Mouse (Mus musculus): ENCODE data around the gene Papss2. TPM values are rescaled to one million over a fixed set of nuclear protein-coding genes. Genes with fewer than 3 reads are reported as not detected.

Gene Papss2
- total RNA-seq (2021): 1 to 10 TPM; 5.6 to 6.9 TPM
- long read RNA-seq, experiment 1, partial matches to known transcripts: 0 of 1 reads
- long read RNA-seq, experiment 1, other reads (novel, unspliced or antisense): 0 of 1 reads
- long read RNA-seq, experiment 2, partial matches to known transcripts: 1 of 3 reads
- long read RNA-seq, experiment 2, other reads (novel, unspliced or antisense): 0 of 3 reads

- DNase-seq: peak; percentile 70
Measured at GRCm38 (mm10) chr19:32595506-32596286, at the start of gene Papss2. Papss2 (plus strand) TSS chr19:32595790.

- no peak for DNase-seq
Measured at GRCm38 (mm10) chr19:32547396-32547795, 48.2 kb upstream of the Papss2 start.

GRCm38 (mm10) chr19:32548202-32548601 lies 47.4 kb upstream of the Papss2 start:
- no peak for DNase-seq

DNA sequence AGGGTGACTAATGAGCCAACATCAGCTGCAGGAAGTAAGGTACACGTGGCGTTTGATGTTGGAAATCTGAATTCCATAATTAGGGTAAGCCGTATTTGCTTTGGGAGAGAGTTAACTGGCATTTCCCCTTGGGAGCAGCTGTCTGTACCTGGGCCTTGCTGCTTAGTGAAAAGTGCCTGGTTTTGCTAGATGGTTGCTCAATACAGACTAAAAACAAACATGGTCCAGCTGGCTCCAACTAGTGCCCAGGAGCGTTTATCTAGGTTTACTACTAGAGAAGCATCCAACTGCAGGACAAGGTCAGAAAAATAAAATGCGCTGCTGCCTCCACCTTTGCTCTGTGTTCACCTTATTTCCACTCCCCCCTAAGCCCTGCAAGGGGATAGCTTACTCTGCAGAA lies 45.1 kb upstream of the Papss2 start:
- no peak for DNase-seq

- DNase-seq: no peak
Measured at GRCm38 (mm10) chr19:32551442-32551841, 44.1 kb upstream of the Papss2 start.

DNA sequence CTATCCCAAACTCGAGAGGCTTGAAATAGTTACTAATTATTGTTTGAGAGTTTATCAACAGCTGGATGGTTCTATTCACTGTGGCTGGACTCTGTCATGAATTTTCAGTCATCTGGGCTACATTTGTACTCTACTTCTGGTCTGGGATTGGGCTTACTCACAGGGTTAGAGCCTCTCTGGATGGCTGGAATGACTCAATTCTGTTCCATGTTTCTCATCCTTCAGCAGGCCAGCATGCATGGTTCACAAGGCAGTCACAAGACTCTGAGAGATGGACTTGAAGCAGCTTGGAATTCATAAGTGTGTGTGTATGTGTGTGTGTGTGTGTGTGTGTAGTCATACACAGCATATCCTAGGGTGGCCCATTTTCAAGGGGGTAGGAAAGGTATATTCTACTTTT lies 43.5 kb upstream of the Papss2 start:
- DNase-seq: no peak

DNA sequence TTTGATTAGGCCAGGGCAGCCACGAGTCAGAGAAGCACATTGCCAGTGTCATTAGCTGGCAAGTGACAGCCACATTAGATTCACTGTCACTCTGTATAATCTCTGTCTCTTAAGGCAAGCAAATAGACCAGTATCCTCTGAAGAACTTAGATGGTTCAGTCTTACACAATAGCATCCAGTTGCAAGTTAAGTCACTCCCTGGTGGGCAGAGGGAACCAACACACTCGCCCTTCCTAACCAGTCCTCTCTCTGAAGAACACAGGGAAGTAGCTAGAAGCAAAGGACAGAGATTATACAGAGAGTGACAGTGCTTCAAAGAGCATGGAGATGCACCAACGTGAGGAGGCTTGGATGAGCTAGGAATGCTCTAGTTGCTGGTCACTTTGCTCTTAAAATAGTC lies 42.3 kb upstream of the Papss2 start:
- no peak for DNase-seq

DNA sequence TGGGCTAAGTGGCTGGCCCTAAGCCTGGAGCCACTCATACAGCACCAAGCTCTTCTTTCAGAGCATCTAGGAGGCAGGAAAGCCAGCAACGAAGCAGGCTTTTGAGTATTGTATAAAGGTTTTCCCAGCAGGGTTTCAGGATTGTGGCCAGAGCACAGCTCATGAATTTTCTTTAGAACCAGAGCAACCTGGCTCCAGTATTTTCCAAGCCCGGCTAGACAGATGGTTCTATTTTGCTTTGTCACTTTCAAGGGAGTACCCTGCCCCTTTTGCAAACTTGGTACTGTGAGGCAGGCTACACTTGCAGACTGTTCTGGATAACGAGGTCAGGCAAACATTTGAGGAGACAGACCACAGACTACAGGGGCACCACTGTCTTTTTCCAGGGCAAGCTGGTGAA lies 40.3 kb upstream of the Papss2 start:
- no peak for DNase-seq

- no peak for DNase-seq
Measured at GRCm38 (mm10) chr19:32567025-32567424, 28.6 kb upstream of the Papss2 start.

- no peak for DNase-seq
Measured at GRCm38 (mm10) chr19:32567447-32567846, 28.1 kb upstream of the Papss2 start.

- DNase-seq: no peak
Measured at GRCm38 (mm10) chr19:32568470-32568869, 27.1 kb upstream of the Papss2 start.

GRCm38 (mm10) chr19:32568961-32569653 lies 26.5 kb upstream of the Papss2 start:
- DNase-seq: no peak

DNA sequence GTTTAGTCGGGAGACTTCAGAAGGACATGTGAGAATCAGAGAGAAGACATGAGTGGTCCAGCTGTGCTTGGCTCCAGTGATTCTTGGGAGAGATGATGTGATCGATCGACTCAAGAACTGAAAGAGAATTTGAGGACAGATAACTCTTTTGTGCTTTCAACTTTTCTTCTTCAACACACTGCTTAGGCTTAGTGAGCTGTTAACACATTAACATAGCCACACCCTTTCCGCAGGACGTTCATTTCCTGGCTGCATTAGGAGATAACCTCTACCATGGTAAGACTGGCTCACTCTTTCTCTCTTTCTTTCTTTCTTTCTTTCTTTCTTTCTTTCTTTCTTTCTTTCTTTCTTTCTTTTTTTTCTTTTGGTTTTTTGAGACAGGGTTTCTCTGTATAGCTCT lies 25.9 kb upstream of the Papss2 start:
- no peak for DNase-seq

- no peak for DNase-seq
Measured at GRCm38 (mm10) chr19:32572191-32572590, 23.4 kb upstream of the Papss2 start.

DNA sequence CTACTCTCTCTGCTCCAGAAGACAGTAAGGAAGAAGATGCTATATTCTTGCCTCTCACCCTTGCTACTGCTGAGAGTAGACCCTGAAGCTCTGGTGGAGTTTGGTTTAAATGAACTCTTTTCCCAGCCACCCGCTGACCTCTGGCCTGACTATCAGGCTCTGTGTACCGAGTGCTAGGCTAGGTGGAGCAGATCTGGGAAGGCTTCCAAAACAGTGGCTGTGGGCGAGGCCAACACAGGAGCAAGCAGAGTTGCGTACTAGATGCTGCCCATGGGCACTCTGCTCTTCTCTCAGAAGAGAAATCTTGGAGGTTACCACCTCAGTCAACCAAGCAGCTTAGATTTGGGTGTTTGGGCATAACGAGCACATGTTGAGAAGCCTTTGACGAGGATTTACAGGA lies 22.3 kb upstream of the Papss2 start:
- DNase-seq: no peak

GRCm38 (mm10) chr19:32574846-32575245 lies 20.7 kb upstream of the Papss2 start:
- DNase-seq: no peak

DNA sequence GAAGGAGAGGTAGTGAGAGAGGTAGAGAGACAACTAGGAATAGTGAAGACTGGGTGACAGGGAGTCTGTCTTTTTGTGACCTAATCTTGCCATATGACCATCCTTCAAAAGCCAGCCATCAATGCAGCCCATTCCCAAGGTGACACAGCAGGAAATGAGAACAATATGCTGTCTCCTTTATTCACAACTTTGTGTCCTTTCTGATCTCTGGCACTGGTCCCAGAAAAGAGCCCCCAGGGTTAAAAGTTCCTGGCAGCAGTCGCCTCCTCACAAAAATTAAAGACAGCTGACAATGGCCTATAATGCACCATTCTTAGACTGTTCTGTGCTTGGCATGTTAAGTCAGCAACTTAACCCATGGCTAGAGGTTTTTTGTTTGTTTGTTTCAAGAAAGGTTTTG lies 17.8 kb upstream of the Papss2 start:
- no peak for DNase-seq

- DNase-seq: no peak
Measured at GRCm38 (mm10) chr19:32583091-32583766, 12.4 kb upstream of the Papss2 start.

DNA sequence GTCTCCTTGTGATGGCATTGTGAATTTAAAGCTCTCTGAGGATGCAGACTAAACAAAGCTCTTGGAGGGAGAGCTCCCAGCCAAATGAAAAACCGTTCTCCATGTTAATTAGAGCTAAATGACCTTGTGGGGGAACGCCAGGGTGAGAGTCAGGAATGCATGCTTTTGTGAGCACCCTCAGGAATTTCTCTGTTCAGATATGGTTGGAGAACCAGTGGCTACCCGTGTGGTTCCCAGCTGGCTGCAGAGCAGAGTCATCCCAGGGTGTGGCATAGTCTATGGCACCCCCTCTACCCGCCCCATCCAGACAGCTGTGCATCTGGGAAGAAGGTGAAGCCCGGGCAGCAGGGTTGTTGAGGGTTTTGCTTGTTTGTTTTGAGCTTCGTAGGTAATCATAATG lies 7.9 kb upstream of the Papss2 start:
- DNase-seq: no peak

GRCm38 (mm10) chr19:32592749-32593148 lies 2.8 kb upstream of the Papss2 start:
- no peak for DNase-seq

DNA sequence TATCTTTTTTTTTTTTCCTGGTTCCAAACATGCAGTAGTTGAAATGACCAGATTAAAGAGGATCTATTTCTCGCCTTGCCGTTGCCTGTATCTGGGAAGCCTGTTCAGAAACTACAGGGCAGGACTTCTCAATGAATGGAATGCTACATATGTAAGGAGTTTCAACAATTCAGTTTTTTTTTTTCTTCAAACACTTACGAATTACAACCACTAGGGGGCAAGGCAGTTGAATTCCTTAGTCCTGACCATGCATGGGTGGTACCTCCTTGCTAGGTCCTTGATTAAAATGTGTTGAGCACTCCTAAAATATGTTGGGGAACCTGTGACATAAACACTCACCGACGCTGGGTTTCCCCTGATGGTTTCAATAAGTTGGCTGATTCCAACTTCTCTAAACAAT lies 1.7 kb upstream of the Papss2 start:
- no peak for DNase-seq

GRCm38 (mm10) chr19:32595131-32595505 lies 472 bp upstream of the Papss2 start:
- no peak for DNase-seq

DNA sequence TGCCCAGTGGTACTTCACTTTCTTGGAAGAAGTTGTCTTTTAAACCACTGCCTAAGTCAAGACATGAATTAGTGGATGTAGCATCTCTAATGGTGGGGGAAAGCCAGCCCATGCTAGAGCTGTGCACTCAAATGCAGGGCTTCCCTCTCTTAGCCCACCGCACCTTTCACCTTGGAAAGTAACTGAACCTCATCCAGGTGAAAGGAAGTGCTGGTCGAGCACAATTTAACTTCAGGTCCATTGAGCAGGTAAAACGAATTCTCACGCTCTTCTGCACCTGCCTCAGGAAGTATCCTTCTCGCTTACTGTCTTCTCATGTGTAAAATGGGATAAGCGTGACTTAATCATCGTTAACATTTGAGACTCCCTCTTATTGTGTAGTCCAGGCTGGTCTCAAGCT lies 3.4 kb downstream of the Papss2 start:
- no peak for DNase-seq

Measured in gastrocnemius, postnatal 25 days (tissue).